Mouse (Mus musculus) small intestine, adult 2 months (tissue): Measurements from ENCODE around the gene Zfp775.

Source experiments
- CTCF ChIP-seq: fragments of 200-500 bp; IDR thresholded peaks from 2 replicates; pipeline ENCODE4 v1.5.1; 2012; ENCODE audit warnings: low read depth, mild to moderate bottlenecking, control low read depth, inconsistent platforms, low read length, moderate library complexity, mixed read lengths; ENCODE audit not compliant: insufficient replicate concordance, insufficient read length; ENCODE audit errors: extremely low read depth
- POLR2A ChIP-seq: fragments of 200-500 bp; IDR thresholded peaks from 2 replicates; pipeline ENCODE4 v1.6.1; 2012; ENCODE audit warnings: low read depth, mild to moderate bottlenecking, control low read depth, inconsistent platforms, low read length, moderate library complexity

DNA sequence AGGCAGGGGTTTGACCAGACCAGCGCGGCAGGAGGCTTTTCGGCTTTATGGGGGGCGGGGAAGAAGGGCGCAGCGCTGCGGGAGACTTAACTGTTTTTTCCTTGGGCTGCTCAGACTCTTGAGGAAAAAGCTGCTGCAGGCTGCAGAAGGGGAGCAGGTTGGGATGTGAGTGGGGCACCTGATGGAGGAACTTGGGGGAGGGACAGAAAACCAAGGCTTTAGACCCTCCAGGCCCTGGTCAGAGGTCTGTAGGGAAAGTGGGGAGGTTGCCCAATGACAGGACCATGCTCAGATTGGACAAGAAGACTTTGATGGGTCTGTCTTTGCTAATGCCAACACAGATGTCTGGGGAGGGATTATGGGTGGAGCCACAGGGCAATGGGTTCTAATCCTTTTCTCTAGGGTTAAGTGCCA, 25.7 kb downstream of the Zfp775 start:
- TF ChIP-seq CTCF (no peak), POLR2A (no peak)
